Comparison of ENCODE assay signal across 9 mouse cellular contexts in genomic region chr9:75581694-75582350, GRCm38 (mm10). TPM values are rescaled to one million over a fixed set of nuclear protein-coding genes. Genes with fewer than 3 reads are reported as not detected.
DNase-seq lines count a peak whose midpoint lies in the region; ATAC-seq and TF ChIP-seq lines count a peak whose summit lies in the region.
"Had no signal": no experiment of that assay in that cellular context is flagged by ENCODE, and none has a peak within 500 bp of the region (broad histone marks: within the 10 kb centered on the region; RNA-seq: fewer than 3 reads in every experiment).

No protein-coding gene starts in this region.

- H3K4me3 ChIP-seq in forebrain, embryonic 15.5 days = no peak overlapping the region
- no peak overlapping the region for H3K4me3 ChIP-seq in forebrain, embryonic 12.5 days (replicated peaks)
- no peak overlapping the region for H3K4me3 ChIP-seq in kidney, adult 2 months (ENCODE audit: insufficient read depth, low read depth, low read length)
- H3K4me3 ChIP-seq: limb, embryonic 12.5 days had no signal

- H3K9ac ChIP-seq in forebrain, embryonic 15.5 days (replicated peaks) = no peak overlapping the region
- H3K9ac ChIP-seq in forebrain, embryonic 12.5 days = no peak overlapping the region
- H3K9ac ChIP-seq: limb, embryonic 12.5 days had no signal

- H3K9me3 ChIP-seq in forebrain, embryonic 15.5 days = no peaks in the 10 kb centered on the region
- no peaks in the 10 kb centered on the region for H3K9me3 ChIP-seq in forebrain, embryonic 12.5 days
- H3K9me3 ChIP-seq: limb, embryonic 12.5 days had no signal

- intact Hi-C loops in left cerebral cortex, postnatal 14 days (cut with DNase I) = loop anchor here (2.0 to 10.0 kb wide), 2 partner anchors 59 to 117 kb away; no protein-coding TSS in a partner anchor

- H3K36me3 ChIP-seq in forebrain, embryonic 15.5 days = peaks cover 77% of the 10 kb centered on the region
- peaks cover 67% of the 10 kb centered on the region for H3K36me3 ChIP-seq in forebrain, embryonic 12.5 days (replicated peaks)
- no peaks in the 10 kb centered on the region for H3K36me3 ChIP-seq in kidney, adult 2 months (ENCODE audit: control insufficient read depth, insufficient read depth, low read length)

- peak; percentile 51 for DNase-seq in A20 (ENCODE audit: low read depth, low spot score)
- peak; percentile 61 for DNase-seq in brain, adult 2 months (ENCODE audit: low read depth, low spot score)
- peak; percentile 47 for DNase-seq in kidney, adult 2 months
- DNase-seq in right cerebral cortex, postnatal 14 days = no peak
- DNase-seq in left cerebral cortex, postnatal 14 days (ENCODE audit: low spot score in 2 of 2) = no peak

- H3K27ac ChIP-seq in forebrain, embryonic 15.5 days (replicated peaks) = no peak overlapping the region
- no peak overlapping the region for H3K27ac ChIP-seq in forebrain, embryonic 12.5 days
- H3K27ac ChIP-seq in kidney, adult 2 months (ENCODE audit: insufficient read depth, low read depth, low read length) = no peak overlapping the region
- H3K27ac ChIP-seq: limb, embryonic 12.5 days had no signal

- no peak for TF ChIP-seq POLR2A in kidney, adult 2 months (IDR thresholded peaks at IDR 0.05; ENCODE audit: low read depth, low read length)

- peak; percentile 21; the same call in 1 of the 2 replicates for TF ChIP-seq CTCF in kidney, adult 2 months (conservative IDR thresholded peaks at IDR 0.05; ENCODE audit: insufficient read depth, insufficient read length, low read depth, low read length)

- H3K4me2 ChIP-seq in forebrain, embryonic 15.5 days (replicated peaks) = no peak overlapping the region
- no peak overlapping the region for H3K4me2 ChIP-seq in forebrain, embryonic 12.5 days
- H3K4me2 ChIP-seq: limb, embryonic 12.5 days had no signal

- peak; percentile 51; the same call in 1 of the 2 replicates for ATAC-seq in forebrain, embryonic 15.5 days (replicated peaks)
- ATAC-seq in forebrain, embryonic 12.5 days (ENCODE audit: low FRiP score) = no peak
- ATAC-seq in neutrophil, adult 5-6 weeks (ENCODE audit: extremely low read depth, insufficient number of reproducible peaks, low FRiP score, poor library complexity, severe bottlenecking) = 0 out of 2 replicates have a peak, but pooled peaks have one; percentile 44

- 54% methylated on average over 7 of the region's 7 CpGs for WGBS in forebrain, embryonic 15.5 days
- 58% methylated on average over 7 of the region's 7 CpGs for WGBS in forebrain, embryonic 12.5 days
- 38% methylated on average over 7 of the region's 7 CpGs for WGBS in kidney, adult 2 months

- H3K4me1 ChIP-seq in forebrain, embryonic 15.5 days = no peaks in the 10 kb centered on the region
- H3K4me1 ChIP-seq in forebrain, embryonic 12.5 days = no peaks in the 10 kb centered on the region
- no peaks in the 10 kb centered on the region for H3K4me1 ChIP-seq in kidney, adult 2 months (ENCODE audit: control insufficient read depth, insufficient read depth, low read length)
- H3K4me1 ChIP-seq: limb, embryonic 12.5 days had no signal

- H3K27me3 ChIP-seq in forebrain, embryonic 15.5 days = no peaks in the 10 kb centered on the region
- H3K27me3 ChIP-seq in forebrain, embryonic 12.5 days = no peaks in the 10 kb centered on the region
- H3K27me3 ChIP-seq in kidney, adult 2 months (replicated peaks; ENCODE audit: control insufficient read depth, insufficient read depth, low read length) = no peaks in the 10 kb centered on the region
- H3K27me3 ChIP-seq: limb, embryonic 12.5 days had no signal

RNA-seq across cellular contexts. Expression of gene Tmod3, which starts 22.4 kb away (rescaled TPM):
- polyA plus RNA-seq in forebrain, embryonic 15.5 days (2015; fragmentation: Nextera tagmentation; extraction: Ambion mirVana) = 99.1 and 107 TPM in 2 replicates
- polyA plus RNA-seq in forebrain, embryonic 12.5 days (2016; fragmentation: Nextera tagmentation; extraction: Ambion mirVana) = 101 and 103 TPM in 2 replicates
- polyA plus RNA-seq in kidney, adult 2 months (2012; rRNA removed) = 16.7 and 20.1 TPM in 2 replicates
- total RNA-seq in neutrophil, adult 5-6 weeks (2017) = 316 and 327 TPM in 2 replicates
- 10 to 100 TPM; 59.0 to 64.9 TPM for total RNA-seq in left cerebral cortex, postnatal 14 days (2021)

RNA-seq across cellular contexts. Expression of gene Tmod2, which starts 29.3 kb away (rescaled TPM):
- 233 and 250 TPM in 2 replicates for polyA plus RNA-seq in forebrain, embryonic 15.5 days (2015; fragmentation: Nextera tagmentation; extraction: Ambion mirVana)
- polyA plus RNA-seq in forebrain, embryonic 12.5 days (2016; fragmentation: Nextera tagmentation; extraction: Ambion mirVana) = 112 and 121 TPM in 2 replicates
- 0.27 and 0.38 TPM in 2 replicates for polyA plus RNA-seq in kidney, adult 2 months (2012; rRNA removed)
- total RNA-seq in neutrophil, adult 5-6 weeks (2017) = under 0.01 TPM in 1 of 2 replicates, not detected in the other
- total RNA-seq in left cerebral cortex, postnatal 14 days (2021) = 100 to 1,000 TPM; 436 to 438 TPM

RNA-seq across cellular contexts. Expression of gene Lysmd2, which starts 43.7 kb away (rescaled TPM):
- 26.1 and 29.0 TPM in 2 replicates for polyA plus RNA-seq in forebrain, embryonic 15.5 days (2015; fragmentation: Nextera tagmentation; extraction: Ambion mirVana)
- polyA plus RNA-seq in forebrain, embryonic 12.5 days (2016; fragmentation: Nextera tagmentation; extraction: Ambion mirVana) = 13.8 and 15.5 TPM in 2 replicates
- 2.5 and 3.4 TPM in 2 replicates for polyA plus RNA-seq in kidney, adult 2 months (2012; rRNA removed)
- 0.70 TPM in 1 of 2 replicates, not detected in the other for total RNA-seq in neutrophil, adult 5-6 weeks (2017)
- 10 to 100 TPM; 60.1 to 63.1 TPM for total RNA-seq in left cerebral cortex, postnatal 14 days (2021)

Comparison
In these comparisons a context has a peak if more than half of its experiments do, and no peak if none do; other contexts are left out.
1. DNase-seq: peak in A20 (single experiment), brain, adult 2 months (single experiment) and kidney, adult 2 months (single experiment); none in right cerebral cortex, postnatal 14 days (single experiment) and left cerebral cortex, postnatal 14 days (0 of 2).
2. RNA of gene Tmod2, which starts 29.3 kb away (polyA plus RNA-seq): 233 to 250 TPM in forebrain, embryonic 15.5 days and 112 to 121 TPM in forebrain, embryonic 12.5 days; 0.27 to 0.38 TPM in kidney, adult 2 months; every median in the first group is over 10 times any median in the second.